Mouse (Mus musculus): Measurements from ENCODE around the gene Supt7l. TPM values are rescaled to one million over a fixed set of nuclear protein-coding genes. Genes with fewer than 3 reads are reported as not detected.
A peak's percentile ranks its signal among the peaks of the same experiment; 100 is the strongest.

Gene Supt7l
- total RNA-seq, 4 experiments from 2014 or later = 12.8 to 13.8 (median 12.9) TPM

DNA sequence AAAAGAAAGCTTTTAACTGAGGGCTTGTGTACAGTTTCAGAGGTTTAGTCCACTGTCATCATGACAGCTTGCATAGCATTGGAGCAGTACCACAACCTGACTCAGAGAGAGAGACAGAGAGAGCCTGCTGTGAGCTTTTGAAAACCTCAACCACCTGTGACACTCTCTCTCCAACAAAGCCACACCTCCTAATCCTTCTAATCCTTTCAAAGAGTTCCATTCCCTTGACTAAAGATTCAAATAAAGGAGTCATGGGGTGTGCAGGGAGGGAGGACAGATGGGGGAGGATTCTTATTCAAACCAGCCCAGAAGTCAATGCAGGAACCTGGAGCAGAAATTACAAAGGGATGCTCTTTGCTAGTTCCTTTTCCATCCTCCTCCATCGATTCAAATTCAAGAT, 35.6 kb downstream of the Supt7l start:
- DNase-seq (ENCODE audit: low spot score) = no peak

DNA sequence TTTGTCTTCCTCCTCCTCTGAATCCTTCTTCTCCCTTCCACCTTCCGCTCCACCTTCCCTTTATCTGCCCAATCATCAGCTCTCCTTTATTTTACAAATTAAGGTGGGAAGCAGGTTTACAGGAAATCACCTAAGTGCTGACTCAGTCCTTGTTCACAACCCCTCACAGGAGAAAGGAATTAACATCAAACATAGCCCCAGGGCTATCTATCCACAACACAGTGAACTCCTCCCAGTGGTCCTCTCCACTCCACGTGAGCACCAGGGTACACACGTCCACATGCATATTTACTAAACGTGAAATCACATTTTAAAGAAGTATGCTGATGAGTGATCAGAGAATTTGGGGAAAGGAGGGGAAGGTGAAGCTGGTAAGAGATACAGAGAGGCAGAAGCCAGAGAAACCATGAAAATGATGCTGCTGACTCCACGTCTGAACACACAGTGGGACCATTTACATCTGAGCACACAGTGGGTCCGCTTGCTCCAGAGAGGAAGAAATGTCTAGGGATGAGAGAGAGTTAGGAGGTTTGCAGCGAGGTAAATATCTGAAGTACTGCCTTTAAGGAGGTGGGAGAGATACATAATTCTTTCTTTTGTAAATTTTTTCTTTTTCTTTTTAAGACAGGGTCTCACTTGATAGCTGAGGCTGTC, 38.4 kb downstream of the Supt7l start:
- no peak for DNase-seq (ENCODE audit: low spot score)

DNA sequence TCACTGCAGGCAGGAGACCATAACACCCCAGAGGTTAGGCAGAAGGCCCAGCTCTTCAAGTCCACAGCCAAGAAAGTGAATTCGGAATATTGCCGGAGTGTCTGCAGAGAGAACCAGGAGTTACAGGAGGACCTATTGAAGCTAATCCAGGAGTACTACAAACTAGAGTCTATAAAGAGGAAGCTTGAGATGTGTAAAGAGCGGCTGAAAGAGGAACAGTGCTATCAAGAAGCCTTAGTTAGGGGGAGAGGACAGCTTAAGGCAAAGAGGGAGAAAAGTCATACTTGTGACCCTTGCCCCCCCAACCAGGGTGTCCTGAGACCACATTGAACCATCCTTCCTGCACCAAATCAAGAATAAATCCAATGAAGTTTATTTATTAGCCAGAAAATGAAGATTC, 39.7 kb downstream of the Supt7l start:
- no peak for DNase-seq (ENCODE audit: low spot score)

DNA sequence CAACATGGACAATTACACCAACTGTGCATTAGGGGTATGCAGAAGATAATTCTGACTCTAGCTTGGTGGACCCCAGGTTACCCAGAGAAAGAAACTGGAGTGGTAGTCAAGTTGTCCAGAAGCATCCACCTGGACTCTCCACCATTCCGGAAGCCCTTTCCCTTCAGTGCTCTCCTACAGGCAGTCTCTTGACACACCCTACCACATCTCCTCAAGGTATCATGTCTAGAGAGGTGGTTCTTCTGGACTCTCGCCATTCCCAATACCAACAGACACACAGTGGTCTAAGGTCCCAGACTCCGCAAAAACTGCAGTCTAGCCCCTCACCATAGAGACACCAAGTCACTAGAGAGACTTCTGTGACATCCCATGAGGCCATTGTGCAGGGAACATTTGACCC, 42.2 kb downstream of the Supt7l start, which contains the start of gene 4930548H24Rik:
Gene 4930548H24Rik, plus strand, starts transcription at position 301 of the 400 bp plus-strand sequence.
- no peak for DNase-seq (ENCODE audit: low spot score)

DNA sequence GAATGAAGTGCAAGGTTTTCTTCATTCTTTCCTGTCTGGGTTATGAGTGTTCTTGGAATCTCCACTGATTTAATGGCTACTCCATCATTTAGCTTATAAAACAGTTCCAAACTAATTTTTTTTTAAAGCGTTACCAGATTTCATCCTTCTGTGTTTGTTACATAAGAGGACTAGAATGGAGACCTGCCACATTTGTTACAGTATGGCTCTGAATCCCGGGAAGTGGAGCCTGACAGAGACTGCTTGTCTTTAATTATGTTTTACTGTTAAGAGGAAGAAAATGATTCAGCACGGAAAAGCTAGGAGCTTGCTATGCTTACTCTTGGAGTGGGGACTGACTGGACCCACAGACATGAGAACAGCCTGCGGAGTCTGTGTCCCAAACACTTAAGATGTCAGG, 47.1 kb downstream of the Supt7l start:
- no peak for DNase-seq (ENCODE audit: low spot score)

DNA sequence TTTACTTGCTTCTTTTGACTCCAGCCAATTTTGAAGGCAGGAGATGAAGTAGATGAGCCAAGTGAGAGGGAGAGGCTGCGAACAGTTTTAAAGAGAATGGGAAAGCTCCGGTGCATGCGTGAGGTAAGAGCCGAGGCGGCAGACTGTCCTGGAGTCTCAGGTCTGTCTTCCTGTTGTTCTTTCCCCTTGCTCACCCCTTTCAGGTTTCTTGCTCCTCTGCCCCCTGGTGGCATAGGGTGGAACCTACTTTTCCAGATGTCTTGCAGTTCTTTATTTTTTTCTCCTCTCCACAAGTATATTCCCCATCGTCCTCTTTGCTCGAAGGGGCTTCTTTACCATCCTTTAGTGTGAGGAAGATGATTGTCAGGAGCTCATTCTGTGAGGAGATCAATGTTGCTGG, 57.3 kb downstream of the Supt7l start:
- peak; percentile 48 for DNase-seq (ENCODE audit: low spot score)

DNA sequence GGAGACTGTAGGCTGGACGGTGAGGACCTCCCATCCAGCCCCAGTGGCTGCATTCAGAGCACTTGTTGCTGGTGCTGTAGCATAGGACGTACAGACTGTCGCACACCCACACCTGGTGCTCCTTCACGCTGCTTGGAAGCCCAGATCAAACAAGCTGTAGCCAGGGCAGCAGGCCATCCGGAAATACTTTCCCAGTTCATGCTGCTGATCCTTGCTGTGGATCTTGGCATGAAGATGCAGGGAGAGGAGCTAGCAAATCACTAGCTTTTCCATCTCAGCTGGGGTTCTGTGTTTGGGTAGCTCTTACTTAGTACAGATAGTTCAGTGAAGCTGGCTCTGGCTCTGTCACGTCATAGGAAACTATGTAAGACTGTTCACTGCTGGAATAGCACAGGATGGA, 57.9 kb downstream of the Supt7l start:
- no peak for DNase-seq (ENCODE audit: low spot score)

DNA sequence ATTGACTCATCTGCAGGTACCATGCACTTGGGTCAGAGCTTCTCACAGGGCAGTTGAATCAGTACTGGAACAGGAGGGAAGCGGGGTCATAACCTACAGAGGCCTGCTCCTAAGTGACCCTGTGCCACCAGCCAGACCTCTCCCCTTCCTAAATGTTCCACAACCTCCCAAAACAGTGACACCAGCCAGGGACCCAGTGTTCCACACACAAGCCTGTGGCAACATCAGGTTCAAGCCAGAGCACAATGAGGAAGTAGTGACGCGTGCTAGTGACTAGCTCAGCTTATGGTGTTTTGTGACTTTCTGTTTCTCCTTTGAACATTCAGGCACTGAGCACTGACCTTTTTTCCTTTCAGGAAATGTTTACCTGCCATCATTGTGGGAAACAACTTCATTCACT, 59.8 kb downstream of the Supt7l start:
- DNase-seq (ENCODE audit: low spot score) = no peak

Other genes with a start within 250 kb of the Supt7l start
- gene Ift172, start 236.7 kb downstream of the Supt7l start, total RNA-seq (2022) = 10 to 100 TPM; 33.9 to 50.7 (median 42.3) TPM
- 1 to 10 TPM; 2.6 to 5.6 (median 5.2) TPM for gene Fndc4, start 231.7 kb downstream of the Supt7l start, total RNA-seq (2022)
- gene Gckr, start 230.4 kb downstream of the Supt7l start, total RNA-seq (2022) = not detected
- gene Zfp512, start 75.4 kb downstream of the Supt7l start, total RNA-seq (2022) = 10 to 100 TPM; 24.5 to 27.2 (median 26.8) TPM
- gene 4930548H24Rik, start 42.1 kb downstream of the Supt7l start, total RNA-seq (2022) = under 1 TPM in 1 of 4 experiments, not detected in 3; 0.22 TPM
- gene Gpn1, start 33.1 kb downstream of the Supt7l start, total RNA-seq (2022) = 10 to 100 TPM; 23.0 to 27.7 (median 24.3) TPM
- gene Slc4a1ap, start 812 bp downstream of the Supt7l start, total RNA-seq (2022) = 10 to 100 TPM; 20.2 to 24.4 (median 23.1) TPM
- 100 to 1,000 TPM; 306 to 352 (median 322) TPM for gene Mrpl33, start 69.1 kb upstream of the Supt7l start, total RNA-seq (2022)
- 1 to 10 TPM; 3.5 to 5.3 (median 4.3) TPM for gene Rbks, start 169.8 kb upstream of the Supt7l start, total RNA-seq (2022)
- 10 to 100 TPM; 31.2 to 35.8 (median 35.0) TPM for gene Babam2, start 169.9 kb upstream of the Supt7l start, total RNA-seq (2022)

All from heart, adult 8-10 months (tissue).